Mouse (Mus musculus) R1 (cell line): Measurements from ENCODE around the gene Tarbp1.
"Not testable (repeated sequence)": the region's sequence is repeated elsewhere in the genome, so short reads cannot be mapped to it uniquely, and the experiment has no call there.

ENCODE experiments used
- DNase-seq: peaks from one replicate; pipeline ENCODE4 v3.0.0-alpha.2; 2018; ENCODE audit warnings: low read depth, low spot score

Gene Tarbp1

GRCm38 (mm10) chr8:126494160-126495110 is 19.6 kb upstream of the Tarbp1 start:
- peak; percentile 65 for DNase-seq

- DNase-seq = peak; percentile 65
These were observed 8.1 kb upstream of the Tarbp1 start for GRCm38 (mm10) chr8:126482938-126483337.

GRCm38 (mm10) chr8:126482348-126482720 is 7.5 kb upstream of the Tarbp1 start:
- no peak for DNase-seq

DNA sequence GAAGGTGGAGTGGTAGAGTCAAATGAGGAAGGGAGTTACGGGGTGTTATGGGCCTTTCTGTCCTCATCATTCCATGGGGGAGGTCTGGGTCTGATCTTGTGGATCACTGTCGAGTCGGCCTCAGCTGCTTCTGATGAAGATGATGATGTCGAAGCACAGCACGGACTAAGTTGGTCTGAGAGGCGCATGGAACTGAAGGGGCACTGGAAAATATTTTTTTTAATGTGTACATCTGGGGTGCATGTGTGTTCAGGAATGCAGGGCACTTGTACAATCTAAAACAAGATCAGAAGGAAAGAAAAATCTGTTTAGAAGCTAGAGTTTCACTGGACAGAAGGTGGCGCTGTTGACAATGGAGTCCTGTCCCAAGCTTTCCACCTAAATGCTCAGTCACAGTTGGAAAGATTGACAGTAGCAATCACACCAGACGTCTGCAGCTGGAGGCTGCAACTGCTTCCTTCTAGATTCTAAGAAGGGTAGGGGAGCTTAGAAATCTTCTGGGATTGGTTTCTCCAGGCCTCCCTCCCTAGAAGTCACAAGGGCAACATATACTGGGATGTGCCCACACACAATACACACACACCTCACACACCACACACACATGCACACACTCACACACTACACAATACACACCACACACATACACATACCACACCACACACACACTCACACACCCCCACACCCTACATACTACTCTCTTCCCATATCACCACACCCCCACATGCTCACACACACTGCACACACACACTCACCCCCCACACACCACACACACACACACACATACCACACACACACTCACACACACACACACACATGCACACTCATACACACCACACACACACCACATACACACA is 6.9 kb upstream of the Tarbp1 start:
- DNase-seq = peak; percentile 74

GRCm38 (mm10) chr8:126480366-126480765 is 5.5 kb upstream of the Tarbp1 start:
- no peak for DNase-seq

GRCm38 (mm10) chr8:126478714-126479113 is 3.8 kb upstream of the Tarbp1 start:
- DNase-seq = no peak

DNA sequence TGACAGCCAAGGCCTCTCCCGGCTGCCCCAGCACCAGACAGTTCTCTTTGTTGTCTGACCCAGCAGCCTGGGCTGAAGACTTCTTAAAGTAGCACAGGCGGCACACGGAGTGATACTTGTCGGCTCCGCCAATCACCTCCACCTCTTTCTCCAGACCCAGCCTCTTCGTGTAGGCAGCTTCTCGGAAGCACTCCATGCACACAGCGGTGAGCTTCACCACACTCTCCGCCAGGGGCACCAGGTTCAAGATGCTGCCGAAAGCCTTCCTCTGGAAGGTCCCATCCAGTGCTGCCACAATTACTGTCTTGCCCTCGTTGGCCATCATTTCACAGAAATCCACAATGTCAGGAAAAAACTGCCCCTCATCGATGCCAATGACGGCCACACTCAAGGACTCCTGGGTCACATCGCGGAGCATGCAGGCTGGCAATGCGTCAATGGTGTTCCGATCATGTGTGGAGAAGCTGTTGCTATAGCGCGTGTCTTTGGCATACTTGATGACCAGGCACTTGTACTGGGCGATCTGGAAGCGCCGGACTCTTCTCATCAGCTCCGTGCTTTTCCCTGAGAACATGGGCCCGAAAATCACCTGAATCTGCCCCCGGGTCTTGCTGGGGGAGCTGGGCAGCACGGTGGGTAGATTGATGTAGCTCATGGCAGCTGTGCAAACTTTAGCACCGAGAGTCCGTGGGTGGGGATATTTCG is 1.4 kb upstream of the Tarbp1 start:
- DNase-seq = peak; percentile 84

DNA sequence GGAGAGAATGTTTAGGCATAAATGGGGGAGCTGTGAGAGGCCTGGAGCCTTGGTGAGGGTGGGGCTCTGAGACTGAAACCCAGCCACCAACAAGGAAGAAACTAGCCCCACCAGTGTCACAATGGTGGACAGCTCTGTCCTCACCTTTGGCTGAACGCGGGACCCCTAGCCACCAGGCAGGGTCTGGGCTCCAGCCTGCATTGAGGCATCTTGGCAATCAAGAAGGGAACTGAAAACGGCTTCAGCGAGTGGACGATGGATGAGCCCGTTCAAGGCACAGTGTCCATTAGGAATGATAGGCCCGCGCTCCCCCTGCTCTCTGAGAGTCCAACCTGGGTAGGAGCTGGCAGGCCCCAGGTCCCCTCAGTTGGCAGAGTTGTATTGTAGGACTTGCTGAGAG is 873 bp upstream of the Tarbp1 start:
- not testable (repeated sequence) for DNase-seq

GRCm38 (mm10) chr8:126473802-126474298 is 1.0 kb downstream of the Tarbp1 start:
- peak; percentile 60 for DNase-seq

- no peak for DNase-seq
These were observed 10.8 kb downstream of the Tarbp1 start for GRCm38 (mm10) chr8:126464071-126464470.

- DNase-seq = no peak
These were observed 13.1 kb downstream of the Tarbp1 start for GRCm38 (mm10) chr8:126461735-126462134.

DNA sequence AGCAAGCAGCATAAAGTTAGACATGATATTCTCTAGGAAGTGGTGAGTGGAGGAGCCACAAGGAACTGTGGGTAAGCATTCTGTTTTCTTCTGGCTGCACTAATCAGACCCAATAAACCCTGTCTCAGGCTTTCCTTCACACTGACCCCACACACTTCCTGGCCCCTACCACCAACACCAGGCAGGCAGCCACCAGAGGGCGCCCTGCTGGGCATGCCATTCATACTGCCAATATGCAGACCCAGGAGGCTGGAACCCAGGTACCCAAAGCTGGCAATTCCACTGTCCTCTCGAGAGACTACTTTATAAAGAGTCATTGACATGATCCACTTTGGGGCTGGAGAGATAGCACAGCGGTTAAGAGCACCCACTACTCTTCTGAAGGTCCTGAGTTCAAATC is 14.6 kb downstream of the Tarbp1 start:
- DNase-seq = peak; percentile 39

- peak; percentile 72 for DNase-seq
These were observed 19.5 kb downstream of the Tarbp1 start for GRCm38 (mm10) chr8:126455383-126455782.

GRCm38 (mm10) chr8:126451158-126451557 is 23.7 kb downstream of the Tarbp1 start:
- no peak for DNase-seq

- no peak for DNase-seq
These were observed 35.9 kb downstream of the Tarbp1 start for GRCm38 (mm10) chr8:126438937-126439336.

DNA sequence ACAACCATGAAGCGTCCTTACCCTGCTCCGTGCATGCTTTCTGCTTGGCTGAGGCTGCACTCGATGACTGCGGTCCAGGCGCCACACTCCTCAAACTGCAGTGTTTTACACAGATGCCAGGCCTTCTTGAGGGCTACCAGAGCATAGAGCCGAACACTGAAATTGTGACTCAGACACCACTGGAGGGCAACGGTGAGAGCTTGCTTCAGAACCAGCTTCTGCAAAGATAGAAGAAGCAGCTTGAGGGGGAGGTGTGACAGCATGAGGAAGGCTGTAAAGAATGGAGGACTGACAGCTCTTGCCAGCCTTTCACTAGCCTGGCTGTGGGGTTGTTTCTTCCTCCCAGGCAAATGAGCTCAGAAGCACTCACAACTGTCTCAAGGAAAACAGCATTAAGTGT is 41.0 kb downstream of the Tarbp1 start:
- DNase-seq = no peak

DNA sequence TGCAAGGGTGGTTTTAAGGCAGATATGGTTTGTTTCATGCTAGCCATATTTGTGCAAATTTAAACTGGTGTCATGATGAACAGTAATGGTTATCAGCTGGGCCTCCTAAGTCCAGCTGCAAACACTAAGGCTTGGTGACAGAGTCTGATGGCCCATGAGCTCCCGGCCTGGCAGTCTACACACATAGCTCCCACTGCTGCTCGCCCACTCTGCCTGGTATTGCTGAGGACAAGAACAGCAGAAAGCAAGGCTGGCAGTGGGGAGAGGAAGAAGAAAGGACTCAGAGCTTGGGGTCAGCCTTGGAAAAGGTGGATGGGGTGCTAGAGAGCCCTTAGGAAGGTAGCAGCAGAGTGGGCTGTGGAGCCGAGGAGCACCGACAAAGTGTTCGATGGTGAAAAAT is 45.2 kb downstream of the Tarbp1 start:
- no peak for DNase-seq

GRCm38 (mm10) chr8:126424946-126425345 is 49.9 kb downstream of the Tarbp1 start:
- no peak for DNase-seq

DNA sequence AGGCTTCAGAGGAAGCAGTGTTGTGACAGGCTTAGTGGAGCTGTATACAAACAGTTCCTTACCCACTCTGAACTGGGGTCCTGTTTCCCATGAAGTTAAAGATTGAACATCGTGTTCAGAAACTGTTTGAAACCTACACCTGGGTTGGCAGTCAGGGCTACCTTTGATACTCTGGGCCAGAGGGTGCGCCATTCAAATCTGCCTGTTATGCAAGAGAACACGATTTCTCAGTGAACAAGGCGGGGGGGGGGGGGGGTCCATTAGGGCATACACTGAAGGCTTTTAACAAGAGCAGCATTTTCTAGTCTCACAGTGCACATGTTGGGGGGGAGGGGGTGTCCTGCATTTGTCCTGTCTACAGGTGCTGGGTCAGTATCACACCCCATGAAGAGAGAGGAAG is 50.7 kb downstream of the Tarbp1 start:
- no peak for DNase-seq

DNA sequence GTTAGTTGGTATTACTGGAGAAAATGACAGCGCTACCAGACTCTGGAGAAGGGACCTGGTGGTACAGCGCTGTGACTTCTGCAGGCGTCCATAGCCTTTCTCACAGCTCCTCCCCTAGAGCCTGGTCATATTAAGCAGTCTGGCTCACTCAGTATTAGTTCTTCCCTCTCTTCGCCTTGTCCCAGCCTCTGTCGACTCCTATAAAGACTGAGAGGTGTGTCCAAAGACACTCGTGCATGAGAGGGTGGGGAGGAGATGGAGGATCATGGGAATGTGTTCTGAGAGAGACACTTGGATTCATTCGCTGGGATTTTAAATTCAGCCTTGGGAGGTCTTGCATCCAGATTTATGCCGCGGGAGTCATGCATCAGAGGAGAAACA is 52.0 kb downstream of the Tarbp1 start:
- peak; percentile 65 for DNase-seq

- peak; percentile 96 for DNase-seq
These were observed 52.5 kb downstream of the Tarbp1 start, which contains the start of gene Coa6 for GRCm38 (mm10) chr8:126422174-126422919. Coa6 (plus strand) TSS chr8:126422515.
